Mouse (Mus musculus): ENCODE data around the gene Bicd2.

DNA sequence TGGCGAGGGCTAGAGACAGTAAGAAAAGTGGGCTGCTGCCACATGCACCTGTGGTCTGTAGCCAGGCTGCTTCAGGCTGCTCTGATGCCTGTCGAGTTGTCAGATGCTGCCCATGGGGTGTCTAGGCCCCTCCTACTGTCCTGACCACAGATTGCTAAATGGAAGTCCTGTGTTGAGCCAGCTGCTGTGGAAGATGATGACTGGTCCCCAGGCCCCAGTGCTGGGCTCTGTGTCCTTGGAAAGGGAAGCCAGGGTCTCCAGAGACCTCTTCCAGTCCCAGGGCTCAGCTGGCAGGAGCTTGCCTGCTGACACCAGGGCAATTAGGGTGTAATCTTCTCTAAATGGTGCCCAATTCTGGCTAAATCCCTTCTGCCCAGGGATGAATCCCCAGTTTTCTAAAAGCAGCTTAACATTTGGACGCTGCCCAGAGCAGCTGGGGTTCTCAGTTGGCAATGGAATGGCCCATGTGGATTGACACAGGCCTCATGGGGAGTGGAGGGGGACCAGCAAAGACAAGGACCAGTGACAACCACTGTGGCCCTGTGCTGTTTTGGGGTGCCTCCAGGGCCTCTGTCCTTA, 11.3 kb downstream of the Bicd2 start:
- TF ChIP-seq POLR2A (IDR thresholded peaks at IDR 0.05; ENCODE audit: borderline replicate concordance, low read depth, low read length) = no peak
- no peak for TF ChIP-seq CTCF (IDR thresholded peaks at IDR 0.05; ENCODE audit: low read depth, low read length)

All from bone marrow macrophage, adult 2 months (primary cell).